Mouse (Mus musculus): ENCODE results near the gene Ppargc1a.

The Ppargc1a gene

DNA sequence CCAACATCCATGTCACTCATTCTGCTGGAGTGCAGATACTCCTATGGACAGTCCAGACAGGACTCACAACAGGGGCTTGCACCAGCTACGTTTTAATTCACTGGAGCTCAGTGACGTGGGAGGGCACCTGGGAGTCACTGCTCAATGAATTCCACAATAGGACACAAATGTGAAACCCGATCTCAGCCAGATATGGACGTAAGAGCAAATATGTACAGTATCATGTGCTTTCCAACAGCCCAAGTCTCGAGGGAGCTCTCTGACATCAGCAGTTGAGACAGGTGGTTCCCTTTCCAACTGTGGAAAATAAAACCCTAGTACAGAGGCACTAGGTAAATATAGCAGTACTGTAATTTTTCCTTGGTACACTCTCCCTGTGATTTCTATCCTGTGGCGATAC is at the start of gene Ppargc1a:
Gene Ppargc1a (minus strand): TSS at position 68 of the 400 bp plus-strand sequence.
- DNase-seq (ENCODE audit: low read depth, low spot score) = no peak

DNA sequence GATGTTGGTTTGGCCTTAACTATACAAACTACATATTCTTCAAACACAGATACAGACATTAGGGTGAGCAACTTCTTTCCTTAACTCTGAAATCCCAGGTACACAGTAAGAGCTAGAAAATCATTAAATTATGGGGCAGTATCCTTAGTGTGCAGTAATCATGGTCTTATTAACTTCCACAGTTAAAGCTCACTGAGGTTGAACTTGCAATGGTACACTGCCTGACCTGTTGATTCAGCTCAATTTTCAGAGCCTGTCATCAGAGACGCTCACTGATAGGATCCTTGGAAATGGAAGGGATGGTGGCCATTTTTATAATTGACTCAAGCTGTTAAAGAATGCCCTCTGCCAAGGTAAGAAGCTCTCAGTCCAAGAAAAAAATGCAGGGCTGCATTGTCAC is 49.4 kb upstream of the Ppargc1a start:
- DNase-seq (ENCODE audit: low read depth, low spot score) = no peak

- no peak for DNase-seq (ENCODE audit: low read depth, low spot score)
Measured at GRCm38 (mm10) chr5:51612049-51612448, 44.5 kb upstream of the Ppargc1a start.

GRCm38 (mm10) chr5:51607686-51608480 is 40.4 kb upstream of the Ppargc1a start:
- no peak for DNase-seq (ENCODE audit: low read depth, low spot score)

DNA sequence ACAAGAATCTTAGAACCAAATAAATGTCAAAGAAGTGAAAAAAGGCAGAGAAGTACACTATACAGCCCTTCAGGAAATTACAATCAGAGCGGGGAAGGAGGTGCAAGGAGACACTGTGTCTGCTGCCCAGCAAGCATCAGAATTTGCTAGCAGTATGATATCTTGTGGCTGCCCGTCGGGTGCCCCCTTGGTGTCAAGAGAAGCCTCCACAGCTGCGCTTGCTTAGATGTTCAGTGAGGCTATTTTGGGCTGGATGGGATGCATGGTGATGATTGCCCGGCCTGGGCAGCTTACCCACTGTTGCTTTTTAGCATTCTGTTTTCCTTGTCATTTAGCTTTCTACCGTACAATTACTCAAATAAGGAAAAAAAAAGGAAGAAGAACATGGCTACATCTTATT is 32.0 kb upstream of the Ppargc1a start:
- no peak for DNase-seq (ENCODE audit: low read depth, low spot score)

DNA sequence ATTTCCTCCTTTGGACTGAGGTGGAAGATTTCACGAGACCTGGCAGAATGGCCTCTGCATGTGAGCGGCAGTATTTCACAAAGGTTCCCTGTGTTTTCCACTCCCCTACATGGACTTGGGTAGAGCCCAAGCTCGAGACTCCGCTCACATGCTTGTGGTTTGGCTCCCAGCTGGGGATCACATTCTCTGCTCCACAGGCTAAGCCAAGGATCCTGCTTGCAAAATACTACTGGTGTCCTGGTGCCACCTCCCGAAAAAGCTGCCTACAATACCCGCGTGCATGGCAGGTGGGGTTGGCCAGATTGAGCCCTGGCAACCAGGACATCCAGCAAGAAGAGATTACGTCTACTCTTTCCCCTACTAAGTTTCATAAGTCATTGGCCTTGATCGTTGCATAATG is 28.1 kb upstream of the Ppargc1a start:
- DNase-seq (ENCODE audit: low read depth, low spot score) = no peak

DNA sequence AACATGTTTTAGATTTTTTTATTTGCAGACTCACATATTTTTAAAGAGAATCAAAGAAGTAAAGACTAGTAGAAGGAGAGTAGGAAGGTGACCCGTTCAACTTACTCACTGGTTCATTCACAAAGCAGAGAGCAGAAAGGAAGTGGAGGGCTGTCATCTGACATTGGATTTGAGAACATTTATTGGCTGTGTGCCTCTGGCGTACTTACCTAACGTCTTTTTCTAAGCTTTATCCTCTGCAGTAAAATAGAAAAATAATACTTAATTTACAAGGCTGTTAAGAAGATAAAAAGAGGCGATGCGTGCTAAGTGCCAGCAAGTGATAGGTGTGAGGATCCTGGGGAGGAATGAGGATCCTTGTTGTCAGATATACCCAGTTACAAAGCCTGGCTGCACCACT is 24.7 kb upstream of the Ppargc1a start:
- no peak for DNase-seq (ENCODE audit: low read depth, low spot score)

DNA sequence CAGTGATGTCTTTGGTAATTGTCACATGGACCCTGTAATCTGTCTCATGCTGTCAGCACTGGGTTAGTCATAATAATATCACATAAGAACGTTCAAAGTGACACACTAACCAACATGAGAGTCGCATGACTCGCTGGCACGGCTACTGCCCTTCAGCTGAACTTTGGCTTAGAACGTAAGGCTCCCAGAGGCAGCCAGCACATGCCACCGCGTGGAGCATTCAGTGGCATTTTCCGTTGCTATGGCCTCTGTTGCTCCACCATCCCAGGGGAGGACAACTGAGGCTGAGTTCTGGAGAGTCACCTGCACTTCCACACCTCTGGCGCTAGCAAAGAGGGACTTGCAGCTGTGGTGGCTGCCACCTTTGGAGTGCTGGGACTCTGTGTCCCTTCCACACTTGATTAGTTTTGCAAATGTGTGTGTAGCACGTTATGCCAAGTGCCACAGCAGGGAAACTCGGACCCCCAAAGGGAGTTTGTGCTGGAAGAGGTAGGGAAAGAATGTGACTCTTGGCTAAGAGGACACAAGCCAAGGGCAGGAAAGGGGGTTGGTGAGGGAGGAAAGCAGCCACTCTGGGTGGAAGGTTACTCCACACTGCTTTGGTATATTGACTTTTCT is 24.1 kb upstream of the Ppargc1a start:
- DNase-seq (ENCODE audit: low read depth, low spot score) = no peak

- DNase-seq (ENCODE audit: low read depth, low spot score) = no peak
Measured at GRCm38 (mm10) chr5:51586187-51586586, 18.7 kb upstream of the Ppargc1a start.

- no peak for DNase-seq (ENCODE audit: low read depth, low spot score)
Measured at GRCm38 (mm10) chr5:51584987-51585386, 17.5 kb upstream of the Ppargc1a start.

- no peak for DNase-seq (ENCODE audit: low read depth, low spot score)
Measured at GRCm38 (mm10) chr5:51584186-51584585, 16.7 kb upstream of the Ppargc1a start.

GRCm38 (mm10) chr5:51583632-51584031 is 16.1 kb upstream of the Ppargc1a start:
- no peak for DNase-seq (ENCODE audit: low read depth, low spot score)

- no peak for DNase-seq (ENCODE audit: low read depth, low spot score)
Measured at GRCm38 (mm10) chr5:51583030-51583429, 15.5 kb upstream of the Ppargc1a start.

DNA sequence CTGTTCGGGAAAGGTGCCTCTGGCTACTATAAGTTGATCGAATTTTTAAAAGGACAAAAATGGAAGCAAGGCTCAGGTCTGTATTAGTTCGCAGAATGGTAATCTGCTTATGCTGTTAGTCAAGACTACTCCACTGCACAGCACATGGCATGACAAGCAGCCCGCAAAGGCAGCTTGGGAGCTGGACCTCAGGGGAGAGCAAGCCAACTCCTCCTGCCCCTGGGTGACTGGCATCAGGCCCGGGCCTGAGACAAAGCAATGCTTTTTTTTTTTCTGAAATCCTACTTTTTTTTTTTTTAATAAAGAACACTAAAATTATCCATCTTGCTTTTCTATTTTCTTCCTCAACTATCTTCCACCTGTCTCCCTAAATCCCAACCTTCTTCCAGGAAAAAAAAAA is 15.1 kb upstream of the Ppargc1a start:
- DNase-seq (ENCODE audit: low read depth, low spot score) = no peak

DNA sequence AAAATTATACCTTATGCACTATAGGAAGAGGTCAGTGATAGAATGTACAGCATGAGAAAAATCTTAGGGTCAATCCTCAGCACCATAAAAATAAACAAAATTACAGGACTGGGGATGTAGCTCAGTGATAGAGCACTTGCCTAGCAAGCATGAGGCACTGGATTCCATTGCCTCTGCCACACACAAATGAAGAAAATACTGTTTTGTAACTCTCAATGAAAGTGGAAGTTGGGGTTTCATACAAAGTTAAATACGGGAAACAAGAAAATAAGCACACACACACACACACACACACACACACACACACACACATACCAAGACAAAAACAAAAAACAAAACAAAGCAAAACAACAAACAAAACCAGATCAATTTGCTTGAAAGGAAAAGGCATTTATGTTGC is 10.1 kb upstream of the Ppargc1a start:
- no peak for DNase-seq (ENCODE audit: low read depth, low spot score)

DNA sequence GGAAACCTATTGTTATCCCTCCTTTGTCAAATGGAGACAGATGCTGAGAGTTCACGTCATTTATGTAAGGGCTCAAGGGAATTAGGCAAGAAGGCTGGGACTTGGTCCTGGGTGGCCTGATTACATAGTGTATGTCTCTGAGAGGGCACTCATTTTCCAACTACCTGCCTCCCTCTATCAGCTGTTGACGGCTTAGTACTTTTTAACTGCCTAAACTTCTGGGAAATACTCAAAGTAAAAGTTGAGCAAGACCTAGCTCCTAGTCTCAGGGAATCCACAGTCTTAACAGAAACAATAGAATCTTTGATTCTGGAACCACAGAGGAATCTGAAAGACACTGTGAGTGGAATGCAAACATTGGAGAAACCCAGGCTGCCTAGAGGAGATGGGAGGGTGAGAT is 6.2 kb upstream of the Ppargc1a start:
- DNase-seq (ENCODE audit: low read depth, low spot score) = no peak

DNA sequence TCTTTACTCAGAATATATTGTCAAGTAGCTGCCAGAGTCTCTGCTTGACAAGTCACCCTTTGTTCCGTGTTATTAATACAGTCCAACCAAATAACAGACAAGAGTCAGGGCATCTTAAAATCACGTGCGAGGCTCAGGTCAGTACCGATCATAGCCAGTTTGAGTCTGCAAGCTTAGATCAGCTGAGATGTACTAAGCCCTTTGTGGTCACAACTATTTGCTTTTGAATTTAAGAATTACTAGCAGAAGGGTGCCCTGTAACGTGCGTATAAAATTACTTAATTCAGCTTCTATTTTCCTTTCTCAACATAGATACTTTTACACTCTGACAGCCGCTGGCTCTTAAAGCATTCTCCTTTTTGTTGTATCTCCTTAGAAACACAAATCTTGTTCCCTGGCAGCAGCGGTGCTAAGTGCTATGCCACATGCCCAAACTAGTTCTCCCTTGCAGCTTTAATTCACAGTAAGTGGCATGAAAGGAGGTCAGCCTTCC is 718 bp upstream of the Ppargc1a start:
- peak; percentile 59 for DNase-seq (ENCODE audit: low read depth, low spot score)

DNA sequence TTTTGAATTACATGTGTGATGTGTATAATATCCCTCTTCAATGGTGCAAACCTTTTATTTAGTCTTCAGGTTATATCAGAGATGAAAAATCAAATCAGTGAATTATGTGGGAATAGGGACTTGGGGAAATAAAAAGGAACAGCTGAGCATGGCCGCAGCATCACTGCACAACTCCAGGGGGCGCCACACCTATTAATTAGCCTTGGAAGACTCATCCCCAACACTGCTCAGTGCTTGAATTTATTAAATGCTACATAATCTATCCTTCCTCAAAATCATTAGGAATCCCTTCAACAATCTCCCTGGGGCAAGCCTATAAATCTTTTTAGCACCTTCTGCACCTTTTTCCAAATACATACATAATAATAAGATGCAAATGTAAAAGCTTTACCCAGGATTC is 1.9 kb downstream of the Ppargc1a start:
- no peak for DNase-seq (ENCODE audit: low read depth, low spot score)

DNA sequence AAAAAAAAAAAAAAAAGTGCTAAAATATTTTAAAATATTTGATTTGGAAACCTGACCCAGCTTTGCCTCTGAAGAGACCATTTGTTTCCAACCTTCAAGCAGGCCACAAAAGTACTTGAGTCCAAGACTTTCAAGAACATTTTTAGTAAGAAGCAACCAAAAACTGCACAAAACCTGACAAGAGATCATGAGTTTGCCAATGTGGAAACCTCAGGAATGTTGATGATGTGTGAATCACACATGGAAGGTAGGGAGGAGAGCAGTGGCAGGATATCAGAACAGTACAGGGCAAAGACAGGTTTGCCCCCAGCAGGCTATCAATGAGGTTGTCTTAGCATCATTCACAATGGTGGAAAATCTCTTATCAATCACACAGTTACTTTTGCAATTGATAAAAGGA is 2.5 kb downstream of the Ppargc1a start:
- DNase-seq (ENCODE audit: low read depth, low spot score) = no peak

DNA sequence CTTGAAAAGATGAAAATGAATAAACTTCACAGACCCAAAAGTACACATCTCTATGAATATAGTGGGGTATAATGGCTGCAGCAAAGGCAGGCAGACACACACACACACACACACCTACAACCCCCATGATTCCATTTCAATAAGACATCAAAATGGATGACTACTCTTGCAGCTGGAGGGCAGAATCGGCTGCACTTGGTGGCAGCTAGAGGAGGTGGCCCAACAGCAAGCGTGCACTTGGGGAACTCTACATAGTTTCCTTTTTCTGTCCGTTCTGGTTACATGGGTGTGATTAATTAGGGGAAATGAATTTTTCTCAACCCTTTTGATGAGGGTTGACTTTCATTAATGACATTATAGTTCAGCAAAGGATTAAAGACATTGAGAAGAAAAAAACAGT is 4.0 kb downstream of the Ppargc1a start:
- DNase-seq (ENCODE audit: low read depth, low spot score) = no peak

DNA sequence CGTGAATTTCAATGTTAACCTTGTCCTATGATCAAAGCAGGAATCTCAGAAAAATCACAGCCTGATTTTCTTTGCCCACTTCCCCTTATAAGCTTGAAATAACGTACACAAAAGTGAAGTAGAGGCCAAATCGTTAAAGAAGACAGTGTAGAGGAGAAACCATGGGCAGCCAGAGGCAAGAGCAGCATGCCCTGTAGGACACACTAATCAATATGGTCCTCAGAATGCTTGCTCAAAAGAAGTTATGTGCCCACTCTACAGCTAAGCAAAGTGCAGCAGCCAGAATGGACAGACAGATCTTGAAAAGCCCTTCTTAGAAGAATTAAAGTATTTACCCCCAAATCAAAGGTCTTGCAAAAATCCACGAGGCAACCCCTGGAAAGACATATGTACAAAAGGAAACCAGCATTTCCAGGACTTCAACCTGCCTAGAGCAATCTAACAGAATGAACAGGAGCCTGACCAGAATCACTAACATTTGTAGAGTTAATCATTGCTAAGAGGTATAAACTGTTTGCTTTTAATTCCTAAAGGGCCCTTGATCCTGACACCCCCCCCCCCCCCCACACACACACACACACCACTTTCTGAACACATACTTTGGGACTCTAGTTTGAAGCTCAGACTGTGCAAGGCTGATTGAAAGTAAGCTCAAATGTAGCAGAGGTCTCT is 9.8 kb downstream of the Ppargc1a start:
- no peak for DNase-seq (ENCODE audit: low read depth, low spot score)

DNA sequence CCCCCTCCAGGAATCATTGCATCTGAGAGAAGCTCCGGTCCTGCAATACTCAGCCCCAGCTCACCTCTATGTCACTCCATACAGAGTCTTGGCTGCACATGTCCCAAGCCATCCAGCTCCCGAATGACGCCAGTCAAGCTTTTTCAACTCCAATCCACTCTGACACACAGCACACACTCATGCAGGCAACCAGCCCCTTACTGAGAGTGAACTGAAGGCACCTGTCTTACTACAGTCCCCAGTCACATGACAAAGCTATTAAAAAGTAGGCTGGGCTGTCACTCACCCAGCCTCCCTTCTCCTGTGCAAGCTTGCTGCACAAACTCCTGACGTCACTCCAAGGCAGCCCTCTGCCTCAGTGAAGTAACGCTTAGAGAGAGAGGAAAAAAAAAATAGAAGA is 13.9 kb downstream of the Ppargc1a start:
- DNase-seq (ENCODE audit: low read depth, low spot score) = no peak

- DNase-seq (ENCODE audit: low read depth, low spot score) = no peak
Measured at GRCm38 (mm10) chr5:51553251-51553650, 14.3 kb downstream of the Ppargc1a start.

Measured in telencephalon, adult 2 months (tissue).